Mouse (Mus musculus) embryonic facial prominence, embryonic 14.5 days (tissue): ENCODE measurements around the gene H2-Oa. TPM values are rescaled to one million over a fixed set of nuclear protein-coding genes. Genes with fewer than 3 reads are reported as not detected.

ENCODE experiments used
- ATAC-seq: fragments of 200-750 bp; cut with Nextera tagmentation; 2 replicates; pipeline ENCODE4 v1.8.0; 2017; ENCODE audit warnings: low read depth, moderate number of reproducible peaks, moderate TSS enrichment
- DNase-seq: peaks from one replicate; pipeline ENCODE4 v3.0.0-alpha.2; 2015; ENCODE audit warnings: low spot score
- H3K27ac ChIP-seq: fragments of 300-500 bp; sonication (generic); replicated peaks from 2 replicates; pipeline ENCODE4 v1.5.1; 2014; ENCODE audit warnings: low read depth, mild to moderate bottlenecking, low read length, moderate library complexity
- H3K27me3 ChIP-seq: fragments of 300-500 bp; sonication (generic); replicated peaks from 2 replicates; pipeline ENCODE4 v1.6.1; 2014; ENCODE audit warnings: low read length; ENCODE audit not compliant: control insufficient read depth, insufficient read depth
- H3K36me3 ChIP-seq: fragments of 300-500 bp; sonication (generic); 2 replicates; pipeline ENCODE4 v1.6.1; 2014; ENCODE audit warnings: low read length, mixed read lengths; ENCODE audit not compliant: control insufficient read depth, insufficient read depth
- H3K4me1 ChIP-seq: fragments of 300-500 bp; sonication (generic); 2 replicates; pipeline ENCODE4 v1.6.1; 2014; ENCODE audit warnings: antibody characterized with exemption, low read length; ENCODE audit not compliant: control insufficient read depth, insufficient read depth
- H3K4me2 ChIP-seq: fragments of 300-500 bp; sonication (generic); 2 replicates; pipeline ENCODE4 v1.6.1; 2014; ENCODE audit warnings: low read depth, mild to moderate bottlenecking, low read length, moderate library complexity, mixed read lengths
- H3K4me3 ChIP-seq: fragments of 300-500 bp; sonication (generic); 2 replicates; pipeline ENCODE4 v1.5.1; 2014; ENCODE audit warnings: low read depth, mild to moderate bottlenecking, low read length
- H3K9ac ChIP-seq: fragments of 300-500 bp; sonication (generic); 2 replicates; pipeline ENCODE4 v1.6.1; 2014; ENCODE audit warnings: low read depth, mild to moderate bottlenecking, low read length, moderate library complexity, mixed read lengths
- H3K9me3 ChIP-seq: fragments of 300-500 bp; sonication (generic); 2 replicates; pipeline ENCODE4 v1.6.1; 2016; ENCODE audit warnings: low read length; ENCODE audit not compliant: control insufficient read depth
- WGBS: fragments of 180-500 bp; shearing (Covaris S2); extraction: QIAGEN DNeasy Blood & Tissue Kit; methylation state at CpG from one replicate; pipeline ENCODE4 v1.1.7; 2014; 5-methylcytosine and 5-hydroxymethylcytosine counted together
- polyA plus RNA-seq: library from polyadenylated mRNA; unstranded; fragments of >200 nt; fragmentation: Nextera tagmentation; extraction: Ambion mirVana; gene quantifications from 2 replicates; pipeline ENCODE4 v1.2.1, GENCODE M21; 2014

The H2-Oa gene
- polyA plus RNA-seq, 1 experiment from 2014 or later, result 0.36 TPM

GRCm38 (mm10) chr17:34078148-34078547 lies 14.0 kb upstream of the H2-Oa start:
- Histone ChIP-seq H3K4me1 (no peaks in the 10 kb centered on the region), H3K4me3 (no peak overlapping the region), H3K4me2 (no peak overlapping the region), H3K9me3 (no peaks in the 10 kb centered on the region), H3K9ac (no peak overlapping the region), H3K36me3 (no peaks in the 10 kb centered on the region), H3K27ac (no peak overlapping the region), H3K27me3 (peaks cover 12% of the 10 kb centered on the region)
- WGBS, result 68% methylated on average over 4 of the region's 4 CpGs
- ATAC-seq (no peak), DNase-seq (no peak)

- Histone ChIP-seq H3K4me1 (no peaks in the 10 kb centered on the region), H3K9me3 (no peaks in the 10 kb centered on the region), H3K4me2 (no peak overlapping the region), H3K4me3 (no peak overlapping the region), H3K9ac (no peak overlapping the region), H3K36me3 (no peaks in the 10 kb centered on the region), H3K27me3 (peaks cover 12% of the 10 kb centered on the region), H3K27ac (no peak overlapping the region)
- ATAC-seq, result no peak
- 91% methylated on average over 11 of the region's 11 CpGs for WGBS
- DNase-seq, result no peak
Measured at GRCm38 (mm10) chr17:34079002-34079401, 13.1 kb upstream of the H2-Oa start.

GRCm38 (mm10) chr17:34079621-34080020 lies 12.5 kb upstream of the H2-Oa start:
- Histone ChIP-seq H3K9me3 (no peaks in the 10 kb centered on the region), H3K9ac (no peak overlapping the region), H3K4me2 (no peak overlapping the region), H3K4me3 (no peak overlapping the region), H3K4me1 (no peaks in the 10 kb centered on the region), H3K36me3 (no peaks in the 10 kb centered on the region), H3K27me3 (peaks cover 12% of the 10 kb centered on the region), H3K27ac (no peak overlapping the region)
- peak; percentile 83 for DNase-seq
- peak; percentile 75 for ATAC-seq
- 16% methylated on average over 5 of the region's 5 CpGs for WGBS

GRCm38 (mm10) chr17:34083104-34083503 lies 9.0 kb upstream of the H2-Oa start:
- no peak overlapping the region for H3K27ac ChIP-seq
- H3K9me3 ChIP-seq, result no peaks in the 10 kb centered on the region
- H3K36me3 ChIP-seq, result no peaks in the 10 kb centered on the region
- H3K4me1 ChIP-seq, result no peaks in the 10 kb centered on the region
- DNase-seq, result peak; percentile 35
- H3K4me3 ChIP-seq, result no peak overlapping the region
- ATAC-seq, result no peak
- H3K9ac ChIP-seq, result no peak overlapping the region
- WGBS, result 7% methylated on average over 8 of the region's 8 CpGs
- no peaks in the 10 kb centered on the region for H3K27me3 ChIP-seq
- H3K4me2 ChIP-seq, result no peak overlapping the region

GRCm38 (mm10) chr17:34087386-34087785 lies 4.8 kb upstream of the H2-Oa start:
- DNase-seq (no peak), ATAC-seq (no peak)
- Histone ChIP-seq H3K36me3 (no peaks in the 10 kb centered on the region), H3K9ac (no peak overlapping the region), H3K4me1 (no peaks in the 10 kb centered on the region), H3K27me3 (no peaks in the 10 kb centered on the region), H3K27ac (no peak overlapping the region), H3K9me3 (no peaks in the 10 kb centered on the region), H3K4me3 (no peak overlapping the region), H3K4me2 (no peak overlapping the region)
- WGBS, result 61% methylated on average over 2 of the region's 2 CpGs

- no peaks in the 10 kb centered on the region for H3K27me3 ChIP-seq
- no peak for ATAC-seq
- H3K27ac ChIP-seq, result no peak overlapping the region
- no peak overlapping the region for H3K9ac ChIP-seq
- 87% methylated on average over 11 of the region's 11 CpGs for WGBS
- no peak overlapping the region for H3K4me3 ChIP-seq
- no peak overlapping the region for H3K4me2 ChIP-seq
- H3K9me3 ChIP-seq, result no peaks in the 10 kb centered on the region
- no peaks in the 10 kb centered on the region for H3K4me1 ChIP-seq
- no peaks in the 10 kb centered on the region for H3K36me3 ChIP-seq
- DNase-seq, result no peak
Measured at GRCm38 (mm10) chr17:34088124-34088523, 4.0 kb upstream of the H2-Oa start.

GRCm38 (mm10) chr17:34090923-34091322 lies 1.2 kb upstream of the H2-Oa start:
- DNase-seq, result no peak
- Histone ChIP-seq H3K4me2 (no peak overlapping the region), H3K4me3 (no peak overlapping the region), H3K36me3 (no peaks in the 10 kb centered on the region), H3K9me3 (no peaks in the 10 kb centered on the region), H3K9ac (no peak overlapping the region), H3K27ac (no peak overlapping the region), H3K4me1 (no peaks in the 10 kb centered on the region), H3K27me3 (no peaks in the 10 kb centered on the region)
- WGBS, result 42% methylated on average over 7 of the region's 7 CpGs
- ATAC-seq, result no peak

- no peaks in the 10 kb centered on the region for H3K36me3 ChIP-seq
- 34% methylated on average over 7 of the region's 7 CpGs for WGBS
Measured at GRCm38 (mm10) chr17:34093199-34093874, 1.2 kb downstream of the H2-Oa start.

GRCm38 (mm10) chr17:34094283-34095035 lies 2.3 kb downstream of the H2-Oa start:
- DNase-seq, result no peak
- Histone ChIP-seq H3K36me3 (no peaks in the 10 kb centered on the region), H3K4me2 (no peak overlapping the region), H3K27me3 (no peaks in the 10 kb centered on the region), H3K4me3 (no peak overlapping the region), H3K9ac (no peak overlapping the region), H3K4me1 (no peaks in the 10 kb centered on the region), H3K27ac (no peak overlapping the region), H3K9me3 (no peaks in the 10 kb centered on the region)
- ATAC-seq, result no peak
- WGBS, result 88% methylated on average over 26 of the region's 27 CpGs

More at GRCm38 (mm10) chr17:34093199-34093874, 1.2 kb downstream of the H2-Oa start:
- Histone ChIP-seq H3K4me3 (no peak overlapping the region), H3K9ac (no peak overlapping the region), H3K4me1 (no peaks in the 10 kb centered on the region), H3K27ac (no peak overlapping the region), H3K9me3 (no peaks in the 10 kb centered on the region), H3K27me3 (no peaks in the 10 kb centered on the region), H3K4me2 (no peak overlapping the region)
- DNase-seq (peak; percentile 68), ATAC-seq (peak; percentile 81)
